Mouse (Mus musculus) kidney, postnatal 14 days (tissue): ENCODE results near the gene 1110017D15Rik.
"Not testable (repeated sequence)": the region's sequence is repeated elsewhere in the genome, so short reads cannot be mapped to it uniquely, and the experiment has no call there.

Source experiments
- DNase-seq: peaks from one replicate; pipeline ENCODE4 v3.0.0; 2022; ENCODE audit warnings: mixed read lengths

Gene 1110017D15Rik

DNA sequence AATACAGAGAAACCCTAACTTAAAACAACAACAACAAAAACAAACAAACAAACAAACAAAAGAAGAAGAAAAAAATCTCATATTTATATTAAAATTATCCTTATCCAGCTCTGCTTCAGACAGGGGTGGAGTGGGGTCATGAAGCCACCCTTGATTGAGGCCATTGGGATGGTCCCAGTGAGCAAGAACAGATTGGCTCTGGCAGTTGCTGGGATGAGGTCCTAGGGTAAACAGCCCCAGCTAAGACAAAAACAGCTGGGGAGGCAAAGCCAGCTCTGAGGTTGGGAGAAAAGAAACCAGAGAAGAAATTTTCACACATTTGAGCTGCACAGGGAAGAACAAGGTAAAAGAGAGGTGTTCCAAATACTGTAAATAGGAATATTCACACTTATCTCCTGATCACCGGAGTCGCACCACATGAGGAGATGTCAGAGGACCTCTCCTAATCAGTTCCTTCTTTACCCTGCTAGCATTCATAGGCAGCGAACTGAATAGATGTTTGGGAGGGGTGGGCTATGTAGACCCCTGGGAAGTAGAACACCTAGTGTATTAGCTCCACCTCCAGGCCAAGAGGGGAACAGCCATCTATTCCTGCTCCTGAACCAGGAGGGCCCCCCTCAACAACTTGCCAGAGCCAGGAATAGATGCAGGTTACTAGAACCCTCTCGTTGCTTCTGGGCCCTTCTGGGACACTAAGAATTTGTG, 38.2 kb downstream of the 1110017D15Rik start:
- DNase-seq = no peak

- DNase-seq = no peak
Observed at GRCm38 (mm10) chr4:41477648-41478160, 39.4 kb downstream of the 1110017D15Rik start.

GRCm38 (mm10) chr4:41471384-41471689, 45.8 kb downstream of the 1110017D15Rik start:
- no peak for DNase-seq

- no peak for DNase-seq
Observed at GRCm38 (mm10) chr4:41470684-41471383, 46.3 kb downstream of the 1110017D15Rik start.

- DNase-seq = no peak
Observed at GRCm38 (mm10) chr4:41470051-41470683, 47.0 kb downstream of the 1110017D15Rik start.

- no peak for DNase-seq
Observed at GRCm38 (mm10) chr4:41469199-41469598, 47.9 kb downstream of the 1110017D15Rik start.

GRCm38 (mm10) chr4:41468396-41469080, 48.6 kb downstream of the 1110017D15Rik start:
- peak; percentile 81 for DNase-seq

DNA sequence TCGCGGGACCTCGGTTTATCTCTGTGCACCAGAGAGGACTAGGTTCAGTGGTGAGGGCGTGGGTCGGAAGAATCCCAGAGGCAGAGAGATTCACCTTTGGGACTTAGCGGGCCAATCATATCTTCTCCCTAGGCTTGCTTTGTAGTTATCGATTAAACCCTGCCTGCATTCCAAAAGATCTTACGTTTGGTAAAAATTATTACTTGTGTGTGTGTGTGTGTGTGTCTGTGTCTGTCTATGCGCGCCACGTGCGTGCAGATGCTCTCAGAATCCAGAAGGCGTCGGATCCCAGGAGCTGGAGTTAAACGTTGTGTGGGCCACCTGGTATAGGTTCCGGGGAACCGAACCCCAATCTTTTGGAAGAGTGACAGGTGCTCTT, 51.9 kb downstream of the 1110017D15Rik start:
- DNase-seq = no peak

- peak; percentile 99 for DNase-seq
Observed at GRCm38 (mm10) chr4:41464345-41465286, 52.5 kb downstream of the 1110017D15Rik start, which contains the start of the genes Kif24 and Nudt2. Kif24 (minus strand) TSS chr4:41464887. Nudt2 (plus strand) TSS chr4:41465151.

- not testable (repeated sequence) for DNase-seq
Observed at GRCm38 (mm10) chr4:41463051-41463738, 53.9 kb downstream of the 1110017D15Rik start.

DNA sequence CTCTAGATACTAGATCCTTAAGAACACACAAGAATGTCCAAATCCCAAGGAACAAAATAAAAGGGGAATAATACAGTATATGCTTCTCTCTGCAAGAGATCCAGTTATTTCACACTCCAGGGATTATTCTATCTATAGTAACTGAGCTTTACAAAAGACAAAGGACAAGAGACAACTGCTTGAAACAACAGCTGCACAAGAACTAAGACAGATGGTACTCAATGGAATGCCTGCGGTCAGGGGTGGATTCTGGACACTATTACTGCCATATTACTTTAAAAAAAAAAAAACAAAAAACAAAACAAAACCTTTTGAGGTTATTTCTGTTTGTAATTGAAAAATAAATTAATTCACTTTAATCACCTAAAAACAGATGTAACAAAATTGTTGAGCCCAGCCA, 56.4 kb downstream of the 1110017D15Rik start:
- no peak for DNase-seq
